Mouse (Mus musculus): ENCODE measurements at regions not wholly inside any gene's neighbourhood (a gene's known extent, or its start where the extent isn't known, plus 50 kb on each side); places are given as distances from the start of the nearest gene placed in this dataset.

- DNase-seq (ENCODE audit: low read depth, low spot score), result no peak
These were observed 382.3 kb downstream of the Vrk1 start for GRCm38 (mm10) chr12:106392316-106392715.

- DNase-seq (ENCODE audit: low read depth, low spot score), result no peak
These were observed 389.1 kb downstream of the Vrk1 start for GRCm38 (mm10) chr12:106399085-106399484.

GRCm38 (mm10) chr12:106411075-106411474, 401.0 kb downstream of the Vrk1 start:
- peak; percentile 34 for DNase-seq (ENCODE audit: low read depth, low spot score)

DNA sequence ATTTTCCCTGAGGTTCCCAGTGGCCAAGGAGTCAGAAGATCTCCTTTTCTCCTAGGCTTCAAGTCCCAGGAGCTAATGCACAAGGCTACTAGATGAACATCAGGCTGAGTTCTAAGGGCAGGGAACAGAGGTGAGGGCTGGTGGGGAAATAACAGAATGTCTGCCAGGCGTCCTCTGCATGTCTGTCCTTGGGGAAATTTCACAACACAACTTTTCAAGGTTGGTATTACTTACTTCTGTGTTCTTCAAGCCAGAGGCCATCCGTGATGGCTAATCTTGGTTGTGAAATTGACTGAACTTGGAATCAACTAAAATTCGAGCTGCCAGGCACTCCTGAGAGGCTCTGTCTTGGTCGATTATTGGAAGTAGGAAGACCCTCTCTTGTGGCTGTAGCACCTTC, 416.6 kb downstream of the Vrk1 start:
- DNase-seq (ENCODE audit: low read depth, low spot score), result no peak

GRCm38 (mm10) chr12:106429991-106430390, 420.0 kb downstream of the Vrk1 start:
- no peak for DNase-seq (ENCODE audit: low read depth, low spot score)

- no peak for DNase-seq (ENCODE audit: low read depth, low spot score)
These were observed 435.1 kb downstream of the Vrk1 start for GRCm38 (mm10) chr12:106445151-106445550.

DNA sequence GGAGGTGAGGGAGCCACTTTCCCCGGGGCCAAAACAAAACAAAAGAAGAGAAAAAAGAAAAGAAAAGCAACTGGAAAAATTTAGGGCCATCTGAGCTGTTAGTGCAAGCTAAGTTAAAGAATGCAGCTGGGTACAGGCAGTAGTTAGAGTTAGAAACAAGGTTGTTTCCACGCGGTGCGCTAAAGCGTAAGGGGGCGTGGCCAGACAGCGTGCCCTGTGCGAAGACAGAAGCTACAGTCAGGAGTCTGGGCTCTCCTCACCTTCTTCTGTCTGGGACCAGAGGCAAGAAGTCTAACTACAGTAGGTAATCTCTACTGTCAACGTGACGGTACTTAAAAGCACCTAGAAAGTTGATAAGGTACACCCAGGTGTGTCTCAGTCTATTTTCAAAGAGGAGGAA, 435.9 kb downstream of the Vrk1 start:
- DNase-seq (ENCODE audit: low read depth, low spot score), result no peak

GRCm38 (mm10) chr12:106446876-106447532, 437.0 kb downstream of the Vrk1 start:
- no peak for DNase-seq (ENCODE audit: low read depth, low spot score)

DNA sequence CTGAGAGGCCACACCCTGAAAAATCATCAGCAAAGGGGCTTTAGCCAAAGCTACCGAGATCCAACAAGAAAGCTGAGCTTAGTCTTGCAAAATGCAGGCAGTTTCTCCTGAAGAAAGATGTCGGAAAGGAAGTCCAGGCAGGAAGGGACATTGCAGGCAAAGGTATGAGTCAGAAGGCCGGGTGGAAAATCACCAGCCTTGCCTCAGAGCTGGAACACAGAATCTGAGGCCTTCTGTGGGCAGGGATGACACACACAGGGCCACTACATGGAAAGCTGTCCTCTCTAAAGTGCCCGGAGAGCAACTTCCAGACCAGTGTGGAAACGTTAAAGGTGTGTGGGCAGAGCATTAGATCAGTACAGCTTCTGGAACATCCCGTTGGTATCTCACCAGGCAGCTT, 438.5 kb downstream of the Vrk1 start:
- no peak for DNase-seq (ENCODE audit: low read depth, low spot score)

DNA sequence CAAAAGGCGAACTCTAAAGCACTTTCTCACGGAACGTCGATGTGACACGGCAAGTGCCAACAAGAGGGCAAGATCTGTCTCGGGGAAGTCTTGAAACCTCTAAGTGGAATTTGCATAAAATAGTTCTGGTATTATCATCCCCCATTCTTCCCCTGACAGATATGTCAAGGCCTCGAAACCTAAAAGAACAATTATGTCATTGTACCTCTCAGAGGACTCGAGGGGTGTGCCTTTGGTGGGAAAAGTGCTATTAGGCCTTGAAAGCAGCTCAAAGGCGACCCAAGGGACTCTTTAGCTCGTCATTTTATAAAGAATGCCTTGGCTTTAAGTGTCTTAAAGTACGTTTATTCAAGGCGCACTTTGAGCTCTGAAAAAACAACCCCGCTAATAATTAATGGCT, 443.5 kb downstream of the Vrk1 start:
- no peak for DNase-seq (ENCODE audit: low read depth, low spot score)

DNA sequence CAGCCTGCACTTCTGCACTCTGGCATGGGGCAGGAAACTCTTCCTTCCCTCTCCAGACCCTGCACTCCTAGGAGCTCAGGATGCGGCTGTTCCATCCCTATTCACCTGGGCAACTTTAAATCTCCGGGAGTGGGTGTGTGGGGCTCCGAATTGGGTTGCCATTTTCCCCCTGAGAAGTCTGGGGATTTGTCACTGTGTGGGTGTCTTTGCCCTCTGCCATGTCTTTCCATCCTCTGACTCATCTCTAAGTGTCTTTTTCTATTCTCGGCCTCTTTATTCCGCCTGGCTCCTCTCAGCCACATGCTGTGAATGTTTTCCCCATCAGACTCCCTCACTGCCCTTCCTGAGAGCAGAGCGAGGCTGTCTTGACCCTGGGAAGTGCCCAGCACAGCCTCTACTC, 448.2 kb downstream of the Vrk1 start:
- no peak for DNase-seq (ENCODE audit: low read depth, low spot score)

GRCm38 (mm10) chr12:106460650-106461049, 450.6 kb downstream of the Vrk1 start:
- no peak for DNase-seq (ENCODE audit: low read depth, low spot score)

- no peak for DNase-seq (ENCODE audit: low read depth, low spot score)
These were observed 452.3 kb downstream of the Vrk1 start for GRCm38 (mm10) chr12:106462281-106462680.

DNA sequence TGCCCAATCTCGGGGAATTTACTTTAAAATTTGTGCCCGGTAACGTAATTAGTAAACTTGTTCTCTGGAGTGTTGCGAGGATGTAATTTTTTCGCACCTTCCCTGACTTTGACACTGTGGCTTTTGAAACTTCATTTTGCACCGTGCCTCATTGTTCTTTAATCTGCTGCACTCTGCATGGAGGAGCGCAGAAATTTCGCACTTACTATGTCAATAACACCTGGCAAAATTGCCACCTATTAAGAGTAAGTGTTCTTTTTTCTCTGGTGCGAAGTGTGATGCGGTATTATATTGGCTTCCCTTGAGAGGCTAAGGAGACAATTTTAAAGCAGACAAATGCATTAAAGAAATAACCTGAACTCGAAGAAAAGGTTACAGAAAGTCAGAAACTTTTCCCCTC, 454.7 kb downstream of the Vrk1 start:
- no peak for DNase-seq (ENCODE audit: low read depth, low spot score)

GRCm38 (mm10) chr12:106468173-106468860, 458.3 kb downstream of the Vrk1 start:
- no peak for DNase-seq (ENCODE audit: low read depth, low spot score)

GRCm38 (mm10) chr12:106474501-106475165, 464.6 kb downstream of the Vrk1 start:
- DNase-seq (ENCODE audit: low read depth, low spot score), result peak; percentile 62

- DNase-seq (ENCODE audit: low read depth, low spot score), result peak; percentile 79
These were observed 465.5 kb downstream of the Vrk1 start for GRCm38 (mm10) chr12:106475486-106476050.

DNA sequence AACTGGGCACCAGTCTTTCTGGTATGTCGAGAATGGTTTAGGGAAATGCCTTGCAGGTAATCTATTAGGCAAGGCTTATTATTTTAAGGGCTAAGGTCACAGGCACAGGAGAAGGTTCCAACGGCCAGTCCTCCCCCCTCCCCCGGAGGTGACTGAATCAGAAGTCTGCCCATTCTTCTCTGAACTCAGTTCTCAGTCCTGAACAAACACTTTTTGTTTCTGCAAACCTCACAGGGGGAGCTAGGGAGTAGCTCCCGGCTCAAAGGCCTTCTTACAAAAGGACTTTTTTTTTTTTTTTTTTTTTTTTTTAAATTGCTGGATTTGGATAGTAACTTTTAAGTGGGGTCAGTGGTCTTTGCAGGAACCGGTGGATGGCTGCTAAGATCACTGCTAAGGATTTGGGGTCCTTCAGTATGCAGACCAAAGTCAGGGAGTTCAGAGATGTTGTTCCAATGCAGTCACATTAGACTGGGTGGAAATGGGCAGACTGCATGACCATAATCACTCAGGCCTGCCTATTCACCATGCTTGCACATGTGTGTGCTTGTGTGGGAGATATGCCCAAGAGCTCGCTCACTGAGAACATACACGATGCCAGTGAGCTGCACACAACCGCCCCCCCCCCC, 467.1 kb downstream of the Vrk1 start:
- no peak for DNase-seq (ENCODE audit: low read depth, low spot score)

GRCm38 (mm10) chr12:106477731-106478130, 467.7 kb downstream of the Vrk1 start:
- DNase-seq (ENCODE audit: low read depth, low spot score), result no peak

DNA sequence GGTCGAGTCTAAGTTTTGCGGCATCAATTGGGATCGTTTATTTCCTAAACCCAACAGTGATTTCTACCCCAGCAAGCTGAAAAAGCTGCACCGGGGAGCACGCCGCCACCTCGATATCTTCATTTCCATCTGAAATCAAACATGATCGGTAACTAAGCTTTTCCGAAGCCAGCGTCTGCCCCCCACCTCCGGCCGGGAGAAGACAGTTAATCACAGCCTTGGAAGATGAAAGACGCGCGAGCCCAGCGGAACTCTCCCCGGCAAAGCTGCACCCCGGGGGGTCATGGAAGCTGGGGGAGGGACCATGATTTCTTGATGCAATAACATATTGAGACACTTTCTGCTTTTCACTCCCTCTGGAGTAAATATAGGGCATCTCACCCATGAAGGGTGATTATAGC, 468.4 kb downstream of the Vrk1 start:
- peak; percentile 22 for DNase-seq (ENCODE audit: low read depth, low spot score)

- DNase-seq (ENCODE audit: low read depth, low spot score), result no peak
These were observed 469.2 kb downstream of the Vrk1 start for GRCm38 (mm10) chr12:106479067-106479877.
